Mouse (Mus musculus): ENCODE results near the gene Hhat.

DNA sequence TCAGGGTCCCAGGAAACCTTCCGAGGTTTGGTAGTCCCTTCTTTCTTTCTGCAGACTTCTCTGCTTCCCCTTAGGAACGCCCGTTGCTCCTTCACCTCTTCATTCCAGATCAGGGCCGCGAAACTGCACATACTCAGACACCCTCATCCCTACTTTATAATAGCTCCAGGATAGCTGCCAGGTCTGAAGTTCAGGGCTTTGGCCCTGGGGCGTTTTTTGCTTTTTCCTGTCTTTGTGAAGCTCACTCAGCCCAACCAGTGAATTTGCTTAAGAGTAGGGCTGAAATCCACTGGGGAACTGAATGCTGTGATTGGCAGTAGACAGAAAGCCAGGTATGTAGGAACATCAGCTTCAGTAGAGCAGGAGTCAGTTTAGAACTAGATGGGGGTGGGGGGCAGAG, 293.5 kb downstream of the Hhat start:
- TF ChIP-seq ZMIZ1 (IDR thresholded peaks at IDR 0.05; ENCODE audit: low read depth, low read length) = no peak
- TF ChIP-seq MAX (IDR thresholded peaks at IDR 0.05; ENCODE audit: low read length) = no peak
- TF ChIP-seq GATA1 (IDR thresholded peaks at IDR 0.05; ENCODE audit: low read depth, low read length) = no peak
- TF ChIP-seq CTCF (IDR thresholded peaks at IDR 0.05 in 2 of 3, conservative IDR thresholded peaks at IDR 0.05 in 1 of 3; ENCODE audit: control insufficient read depth in 1 of 3, insufficient read depth in 1 of 3, low read depth in 2 of 3, low read length in 3 of 3, poor library complexity in 1 of 3, severe bottlenecking in 1 of 3) = no peak
- TF ChIP-seq TAL1 (IDR thresholded peaks at IDR 0.05; ENCODE audit: low read length) = no peak
- TF ChIP-seq ZC3H11A (IDR thresholded peaks at IDR 0.05; ENCODE audit: low read depth, low read length) = no peak
- no peak for TF ChIP-seq MAZ (IDR thresholded peaks at IDR 0.05; ENCODE audit: low read depth, low read length)
- TF ChIP-seq POLR2A (IDR thresholded peaks at IDR 0.05; ENCODE audit: control insufficient read depth in 1 of 2, insufficient read depth in 1 of 2, low read depth in 1 of 2, low read length in 2 of 2, poor library complexity in 1 of 2) = no peak

Data from MEL (cell line).